Comparison of ENCODE assay signal across 8 mouse cellular contexts in the genomic region with DNA sequence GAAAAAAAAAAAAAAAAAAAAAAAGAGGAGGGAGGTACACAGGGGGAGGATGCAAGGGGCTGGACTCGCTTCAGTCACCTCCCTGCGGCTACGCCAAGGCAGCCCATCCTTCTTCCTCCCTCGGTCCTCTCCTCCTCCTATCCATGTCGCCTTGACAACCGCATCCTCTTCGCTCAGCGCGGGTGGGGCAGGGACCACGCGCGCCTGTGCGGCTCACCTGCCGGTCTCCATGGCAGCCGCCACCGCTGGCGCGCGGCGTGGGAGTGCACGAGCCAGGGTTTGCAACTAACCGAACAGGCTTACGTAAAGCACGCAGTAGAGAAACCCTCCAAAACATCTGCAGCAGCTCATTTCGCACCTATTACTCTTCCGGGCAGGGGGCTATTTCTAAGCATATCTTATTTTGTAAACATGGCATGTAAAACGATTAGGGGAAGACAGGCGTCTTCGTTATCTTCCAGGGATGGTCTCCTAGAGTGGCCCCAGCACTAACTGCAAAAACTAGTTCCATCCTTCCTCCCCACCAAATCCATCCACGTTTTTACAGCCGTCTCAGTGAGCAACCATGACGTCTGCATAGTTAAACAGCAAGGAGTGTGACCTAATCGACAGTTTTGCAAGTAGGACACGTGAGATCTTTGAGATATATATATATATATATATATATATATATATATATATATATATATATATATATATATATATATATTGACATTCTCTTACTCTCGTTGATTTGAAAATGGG. TPM values are rescaled to one million over a fixed set of nuclear protein-coding genes. Genes with fewer than 3 reads are reported as not detected.
DNase-seq lines count a peak whose midpoint lies in the region; ATAC-seq and TF ChIP-seq lines count a peak whose summit lies in the region.

A gene (minus strand): TSS at position 20 of the 744 bp plus-strand sequence.

- DNase-seq in adrenal gland, adult (ENCODE audit: inconsistent age in 2 of 2, low spot score in 1 of 2) = peak; percentile 41 to 70
- no peak for DNase-seq in adrenal gland, postnatal 4 days (ENCODE audit: low spot score in 2 of 2)
- peak; percentile 56 to 60 for DNase-seq in cerebellum, adult 2 months
- peak; percentile 91 to 92 for DNase-seq in frontal cortex, adult 2 months (ENCODE audit: extremely low spot score in 1 of 2, low spot score in 1 of 2)
- DNase-seq in left cerebral cortex, postnatal 36 days (ENCODE audit: low spot score in 2 of 2) = peak; percentile 90 to 96
- DNase-seq in mesoderm, embryonic 11.5 days (ENCODE audit: low read depth, low spot score) = peak; percentile 46

- ATAC-seq in intestine, embryonic 15.5 days = peak; percentile 73

- TF ChIP-seq CTCF in cerebellum, adult 2 months (IDR thresholded peaks at IDR 0.05; ENCODE audit: borderline replicate concordance, insufficient read depth, low read depth, low read length) = no peak
- TF ChIP-seq CTCF in small intestine, adult 2 months (IDR thresholded peaks at IDR 0.05; ENCODE audit: extremely low read depth, insufficient read length, insufficient replicate concordance, low read depth, low read length) = no peak

- WGBS in cerebellum, adult 2 months = under 1% methylated on average over 31 of the region's 35 CpGs
- WGBS in intestine, embryonic 15.5 days = 1% methylated on average over 32 of the region's 35 CpGs
- WGBS in small intestine, adult 2 months = under 1% methylated on average over 35 of the region's 35 CpGs

- no peaks in the 10 kb centered on the region for H3K27me3 ChIP-seq in cerebellum, adult 2 months (ENCODE audit: control insufficient read depth, insufficient read depth, low read length)
- peaks cover 13% of the 10 kb centered on the region for H3K27me3 ChIP-seq in intestine, embryonic 15.5 days (replicated peaks)
- no peaks in the 10 kb centered on the region for H3K27me3 ChIP-seq in small intestine, adult 2 months (ENCODE audit: control insufficient read depth, insufficient read depth, low read length)

- peak within 1 kb of the TSS; percentile 63 for H3K4me3 ChIP-seq in cerebellum, adult 2 months (replicated peaks; ENCODE audit: insufficient read depth, low read depth, low read length)
- peak within 1 kb of the TSS; percentile 39 for H3K4me3 ChIP-seq in intestine, embryonic 15.5 days (replicated peaks)
- H3K4me3 ChIP-seq in small intestine, adult 2 months (ENCODE audit: low read depth, low read length) = peak within 1 kb of the TSS; percentile 46

- H3K4me2 ChIP-seq in intestine, embryonic 15.5 days (replicated peaks) = peak within 1 kb of the TSS; percentile 83

- no peaks in the 10 kb centered on the region for H3K36me3 ChIP-seq in intestine, embryonic 15.5 days
- no peaks in the 10 kb centered on the region for H3K36me3 ChIP-seq in small intestine, adult 2 months (ENCODE audit: control insufficient read depth, insufficient read depth, low read length)

- intact Hi-C loops in left cerebral cortex, postnatal 36 days (cut with DNase I) = loop anchor here (2.0 kb wide), 2 partner anchors 18 to 26 kb away; a partner anchor contains a TSS

- 0 out of 2 replicates have a peak within 1 kb of the TSS, but pooled peaks have one; percentile 20 for H3K9ac ChIP-seq in intestine, embryonic 15.5 days

- TF ChIP-seq POLR2A in cerebellum, adult 2 months (IDR thresholded peaks at IDR 0.05; ENCODE audit: borderline replicate concordance, insufficient read depth, low read length) = no peak
- no peak for TF ChIP-seq POLR2A in small intestine, adult 2 months (IDR thresholded peaks at IDR 0.05; ENCODE audit: low read depth, low read length)

- no peaks in the 10 kb centered on the region for H3K4me1 ChIP-seq in cerebellum, adult 2 months (ENCODE audit: control insufficient read depth, insufficient read depth, low read length)
- H3K4me1 ChIP-seq in intestine, embryonic 15.5 days (replicated peaks) = peaks cover 14% of the 10 kb centered on the region
- peaks cover 13% of the 10 kb centered on the region for H3K4me1 ChIP-seq in small intestine, adult 2 months (ENCODE audit: control insufficient read depth, insufficient read depth, insufficient read length, low read length)

- no peak within 1 kb of the TSS for H3K27ac ChIP-seq in cerebellum, adult 2 months (ENCODE audit: insufficient read depth, low read length)
- no peak within 1 kb of the TSS for H3K27ac ChIP-seq in intestine, embryonic 15.5 days
- H3K27ac ChIP-seq in small intestine, adult 2 months (ENCODE audit: insufficient read depth, low read depth, low read length) = no peak within 1 kb of the TSS

- H3K9me3 ChIP-seq in intestine, embryonic 15.5 days = no peaks in the 10 kb centered on the region

RNA-seq across cellular contexts. Expression of the gene that starts here (rescaled TPM):
- 1 to 10 TPM; 3.6 to 8.0 TPM for total RNA-seq in adrenal gland, postnatal 4 days (2021)
- 5.4 and 5.8 TPM in 2 replicates for polyA plus RNA-seq in cerebellum, adult 2 months (2012; rRNA removed)
- 20.0 and 21.7 TPM in 2 replicates for polyA plus RNA-seq in frontal cortex, adult 2 months (2012; rRNA removed)
- 17.1 and 26.7 TPM in 2 replicates for polyA plus RNA-seq in intestine, embryonic 15.5 days (2015; fragmentation: Nextera tagmentation; extraction: Ambion mirVana)
- 10 to 100 TPM; 34.2 to 37.8 TPM for total RNA-seq in left cerebral cortex, postnatal 36 days (2021)
- polyA plus RNA-seq in small intestine, adult 2 months (2012; rRNA removed) = 15.2 and 19.4 TPM in 2 replicates

Comparison
In these comparisons a context has a peak if more than half of its experiments do, and no peak if none do; other contexts are left out.
1. DNase-seq: peak in adrenal gland, adult (2 of 2), cerebellum, adult 2 months (2 of 2), frontal cortex, adult 2 months (2 of 2), left cerebral cortex, postnatal 36 days (2 of 2) and mesoderm, embryonic 11.5 days (single experiment); none in adrenal gland, postnatal 4 days (0 of 2).
2. Peak in every context shown above with its lines, with median percentiles within 50 percentile points of each other: H3K4me3 ChIP-seq.